ENCODE assay signal across 16 mouse cellular contexts in the genomic region with DNA sequence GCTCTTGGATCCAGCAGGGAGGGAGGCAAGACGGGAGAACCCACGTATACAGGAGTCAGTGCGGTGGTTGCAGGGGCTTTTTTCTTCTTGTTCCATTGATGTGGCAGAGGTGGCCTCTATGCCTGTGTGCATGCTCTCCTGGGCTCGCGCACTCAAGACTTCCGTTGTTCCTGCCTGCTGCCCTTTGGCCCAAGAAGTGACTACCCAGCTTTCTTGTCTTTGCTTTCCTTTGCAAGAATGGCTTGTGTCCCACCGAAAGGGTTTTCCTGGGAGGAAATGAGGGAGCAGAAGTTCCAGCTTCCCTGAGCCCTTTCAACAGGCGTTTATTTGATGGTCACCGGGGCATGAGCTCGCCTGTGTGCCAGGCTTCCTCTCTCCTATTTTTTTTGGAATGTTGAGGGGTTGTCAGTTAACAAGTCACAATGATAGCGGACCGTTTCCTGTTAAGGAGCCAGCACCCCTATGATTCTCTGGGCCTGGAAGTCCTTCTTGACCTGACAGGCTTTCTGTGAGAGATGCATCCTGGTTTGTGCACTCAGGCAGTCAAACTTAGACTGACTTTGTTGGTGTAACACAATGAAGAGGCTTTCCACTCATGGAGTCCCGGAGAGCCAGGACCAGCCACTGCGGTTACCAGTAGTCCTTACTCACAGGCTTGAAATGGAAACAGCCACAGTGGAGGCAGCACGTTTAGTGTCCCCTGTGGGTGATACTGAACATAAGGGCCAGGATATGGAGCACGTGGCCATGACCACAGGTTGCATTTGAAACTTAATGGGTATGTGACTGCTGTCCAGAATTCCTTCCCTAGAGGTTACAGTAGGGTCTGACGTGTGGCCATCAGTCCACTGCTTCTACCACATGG.
A peak's percentile ranks its signal among the peaks of the same experiment; 100 is the strongest.
DNase-seq lines count a peak whose midpoint lies in the region; ATAC-seq lines count a peak whose summit lies in the region.
"Had no signal": no experiment of that assay in that cellular context is flagged by ENCODE, and none has a peak within 500 bp of the region (broad histone marks: within the 10 kb centered on the region; RNA-seq: fewer than 3 reads in every experiment).

No protein-coding gene starts in this region.

- ATAC-seq in kidney, embryonic 16.5 days (ENCODE audit: low FRiP score, low TSS enrichment) = no peak
- ATAC-seq: forebrain, embryonic 16.5 days; hindbrain, postnatal 0 days; midbrain, embryonic 15.5 days had no signal

- no peak overlapping the region for H3K4me3 ChIP-seq in kidney, embryonic 16.5 days (ENCODE audit: low read length)
- H3K4me3 ChIP-seq: midbrain, embryonic 15.5 days; neural tube, embryonic 12.5 days had no signal

- no peak overlapping the region for H3K4me2 ChIP-seq in kidney, embryonic 16.5 days (replicated peaks; ENCODE audit: low read depth, low read length)
- H3K4me2 ChIP-seq: midbrain, embryonic 15.5 days; neural tube, embryonic 12.5 days had no signal

- 68% methylated on average over 17 of the region's 17 CpGs for WGBS in kidney, embryonic 16.5 days

- H3K9ac ChIP-seq in kidney, embryonic 16.5 days (replicated peaks; ENCODE audit: low read length) = no peak overlapping the region
- H3K9ac ChIP-seq: liver, embryonic 14.5 days; midbrain, embryonic 15.5 days; neural tube, embryonic 12.5 days had no signal

- H3K36me3 ChIP-seq in kidney, embryonic 16.5 days (ENCODE audit: insufficient read depth, low read length) = no peaks in the 10 kb centered on the region
- H3K36me3 ChIP-seq: midbrain, embryonic 15.5 days; neural tube, embryonic 12.5 days had no signal

- H3K9me3 ChIP-seq in kidney, embryonic 16.5 days (ENCODE audit: low read length) = no peaks in the 10 kb centered on the region
- H3K9me3 ChIP-seq: midbrain, embryonic 15.5 days; neural tube, embryonic 12.5 days had no signal

- intact Hi-C loops in left cerebral cortex, postnatal 25 days (cut with DNase I) = no loop called here

- no peaks in the 10 kb centered on the region for H3K4me1 ChIP-seq in kidney, embryonic 16.5 days (ENCODE audit: insufficient read depth, low read length)
- H3K4me1 ChIP-seq: neural tube, embryonic 12.5 days had no signal

- peak overlapping the region; percentile 31; the same call in 1 of the 2 replicates for H3K27ac ChIP-seq in kidney, embryonic 16.5 days (ENCODE audit: low read length)
- H3K27ac ChIP-seq: hindbrain, postnatal 0 days; liver, embryonic 14.5 days; midbrain, embryonic 15.5 days; neural tube, embryonic 12.5 days had no signal

- DNase-seq in adrenal gland, adult (ENCODE audit: inconsistent age in 2 of 2, low spot score in 1 of 2) = peak; percentile 37 to 66
- DNase-seq in adrenal gland, postnatal 4 days (ENCODE audit: low spot score in 2 of 2) = no peak
- peak; percentile 56 for DNase-seq in kidney, adult 11 months
- no peak for DNase-seq in kidney, adult 18-20 months
- peak; percentile 40 for DNase-seq in adrenal gland, postnatal 14 days
- no peak for DNase-seq in urinary bladder, postnatal 25 days (ENCODE audit: low spot score)
- DNase-seq in left cerebral cortex, postnatal 25 days (ENCODE audit: low spot score in 2 of 2) = no peak
- DNase-seq: cerebellum, adult 2 months; embryo, embryonic 11 days; gastrocnemius, postnatal 25 days had no signal

- no peaks in the 10 kb centered on the region for H3K27me3 ChIP-seq in kidney, embryonic 16.5 days (ENCODE audit: insufficient read depth, low read length)
- H3K27me3 ChIP-seq: midbrain, embryonic 15.5 days; neural tube, embryonic 12.5 days had no signal

Comparison
In these comparisons a context has a peak if more than half of its experiments do, and no peak if none do; other contexts are left out.
1. DNase-seq: peak in adrenal gland, adult (2 of 2), kidney, adult 11 months (single experiment) and adrenal gland, postnatal 14 days (single experiment); none in adrenal gland, postnatal 4 days (0 of 2), kidney, adult 18-20 months (single experiment), urinary bladder, postnatal 25 days (single experiment) and left cerebral cortex, postnatal 25 days (0 of 2).